Mouse (Mus musculus): ENCODE measurements around the gene Gm21987.

- TF ChIP-seq CTCF (IDR thresholded peaks at IDR 0.05; ENCODE audit: low read depth) (no peak), EP300 (IDR thresholded peaks at IDR 0.05; ENCODE audit: low read depth) (no peak)
Observed at GRCm38 (mm10) chr16:38369000-38369399, 22.2 kb downstream of the Gm21987 start.
